Mouse (Mus musculus) heart, adult 2 months (tissue): Measurements from ENCODE around the gene Rnaseh2c.

ENCODE experiments used
- CTCF ChIP-seq: fragments of 200-600 bp; IDR thresholded peaks from 2 replicates; pipeline ENCODE4 v1.8.1; 2022; ENCODE audit warnings: antibody characterized with exemption, mild to moderate bottlenecking, moderate library complexity
- EP300 ChIP-seq: fragments of 200-500 bp; IDR thresholded peaks from 2 replicates; pipeline ENCODE4 v1.6.1; 2011; ENCODE audit warnings: low read depth, low read length, control low read depth; ENCODE audit not compliant: insufficient read depth

- TF ChIP-seq EP300 (no peak), CTCF (no peak)
These were observed 47.9 kb upstream of the Rnaseh2c start for GRCm38 (mm10) chr19:5553802-5554201.
